Mouse (Mus musculus): ENCODE results near the gene Irf2. TPM values are rescaled to one million over a fixed set of nuclear protein-coding genes. Genes with fewer than 3 reads are reported as not detected.

The Irf2 gene
- polyA plus RNA-seq, 1 experiment from 2014 or later = 9.6 TPM

DNA sequence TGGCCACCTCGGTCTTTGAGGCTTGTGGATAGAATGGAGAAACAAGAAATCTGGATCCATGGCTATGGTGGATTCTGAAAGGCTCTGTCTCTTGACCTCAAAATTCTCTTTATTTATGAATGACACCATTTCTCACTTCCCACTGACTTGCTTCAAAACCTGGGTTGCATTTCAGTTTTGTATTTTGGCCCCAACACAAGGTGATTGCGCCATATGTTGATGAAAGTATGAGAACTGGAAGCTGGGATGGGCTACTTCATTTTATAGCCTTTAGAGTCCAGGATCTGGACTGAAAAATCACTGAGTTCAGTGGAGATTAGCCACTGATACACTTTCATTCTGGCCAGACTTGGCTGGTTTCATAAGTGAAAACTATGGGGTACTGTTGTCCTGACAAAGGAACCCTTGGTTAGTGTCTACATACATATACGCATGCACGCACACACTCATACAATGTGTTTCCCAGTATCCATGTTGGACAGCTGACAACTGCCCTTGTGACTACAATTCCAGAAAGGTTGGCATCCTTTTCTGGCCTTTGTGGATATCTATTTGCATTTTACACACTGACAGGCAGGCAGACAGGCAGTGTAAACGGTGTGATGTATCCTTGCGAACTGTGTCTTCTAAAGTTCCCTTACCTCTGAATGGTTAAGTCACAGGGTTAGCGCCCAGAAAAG lies 89.3 kb downstream of the Irf2 start:
- Histone ChIP-seq H3K27me3 (no peaks in the 10 kb centered on the region), H3K4me3 (no peak overlapping the region), H3K9me3 (no peaks in the 10 kb centered on the region), H3K4me1 (peaks cover 4% of the 10 kb centered on the region; the same call in 1 of the 2 replicates), H3K27ac (replicated peaks) (no peak overlapping the region), H3K9ac (replicated peaks) (no peak overlapping the region), H3K36me3 (no peaks in the 10 kb centered on the region), H3K4me2 (replicated peaks) (no peak overlapping the region)
- 79% methylated on average over 7 of the region's 7 CpGs for WGBS
- no peak for ATAC-seq (replicated peaks)

DNA sequence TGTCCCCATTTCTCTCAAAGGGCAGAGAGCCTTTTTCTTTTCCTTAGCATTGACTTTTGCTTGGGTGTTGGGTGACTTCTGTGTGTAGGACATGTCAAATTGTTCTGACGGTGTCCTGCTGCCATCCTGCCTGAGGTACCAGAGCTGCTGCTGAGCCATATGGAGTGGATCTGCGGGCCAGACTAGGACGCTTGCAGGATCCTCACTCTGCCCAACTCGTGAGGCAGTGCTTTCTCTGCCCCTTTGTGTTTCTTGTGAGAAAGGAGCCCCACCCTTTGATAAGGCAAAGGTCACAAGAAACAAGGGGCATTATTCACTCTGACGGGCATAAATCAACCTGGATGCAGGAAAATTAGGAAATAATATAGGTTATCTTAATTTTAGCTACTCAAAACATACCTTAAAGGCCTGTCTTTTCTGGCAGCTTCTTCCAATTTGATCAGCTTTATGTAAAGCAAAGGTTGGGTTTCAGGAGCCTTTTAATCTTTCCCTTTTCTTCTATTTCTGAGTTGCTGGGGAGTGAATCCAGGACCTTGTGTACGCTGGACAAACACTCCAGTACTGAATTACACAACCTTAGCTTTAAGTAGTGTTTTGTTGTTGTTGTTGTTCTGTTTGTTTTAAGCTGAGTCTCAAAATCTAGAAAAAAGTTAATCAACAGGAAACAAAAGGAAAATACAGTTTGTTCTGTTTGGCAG lies 90.0 kb downstream of the Irf2 start:
- no peak overlapping the region for H3K4me2 ChIP-seq (replicated peaks)
- peaks cover 4% of the 10 kb centered on the region; the same call in 1 of the 2 replicates for H3K4me1 ChIP-seq
- H3K9me3 ChIP-seq = no peaks in the 10 kb centered on the region
- H3K27me3 ChIP-seq = no peaks in the 10 kb centered on the region
- no peak for ATAC-seq (replicated peaks)
- H3K4me3 ChIP-seq = no peak overlapping the region
- WGBS = 71% methylated on average over 6 of the region's 6 CpGs
- no peaks in the 10 kb centered on the region for H3K36me3 ChIP-seq
- no peak overlapping the region for H3K27ac ChIP-seq (replicated peaks)
- no peak overlapping the region for H3K9ac ChIP-seq (replicated peaks)

DNA sequence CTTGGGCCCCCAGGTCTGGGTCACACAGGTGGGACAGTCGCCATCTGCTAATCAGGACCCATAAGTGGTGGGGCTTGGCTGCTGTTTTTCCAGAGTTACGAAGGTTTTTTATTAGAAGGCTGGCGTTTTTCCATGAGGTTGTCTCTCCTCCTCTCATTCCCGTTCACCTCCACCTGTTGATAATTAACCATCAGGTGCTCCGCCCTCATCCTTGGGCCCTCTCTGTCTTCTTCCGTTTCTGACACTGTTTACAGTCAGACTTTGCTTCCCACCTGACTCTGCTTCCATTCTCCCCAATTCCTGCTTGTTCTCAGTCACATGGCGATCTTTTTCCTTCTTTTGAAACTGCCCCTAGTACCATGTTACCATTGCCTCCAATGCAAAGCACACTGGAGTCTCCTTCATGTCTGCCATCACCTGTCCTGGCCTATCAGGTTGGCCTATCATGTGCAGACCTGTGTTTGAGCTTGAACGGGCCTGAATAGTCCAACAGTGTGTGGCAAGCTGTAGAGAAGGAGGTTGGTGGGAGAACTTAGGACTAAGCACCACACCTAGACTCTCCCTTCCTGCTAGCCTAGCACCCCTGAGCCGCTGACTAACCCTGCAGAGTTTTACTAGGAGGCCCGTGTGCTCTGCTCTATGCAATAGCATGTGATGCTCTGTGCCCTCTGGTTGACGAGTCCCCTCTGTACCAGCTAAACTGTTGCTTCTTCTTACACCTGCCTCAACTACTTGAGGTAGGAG lies 90.8 kb downstream of the Irf2 start:
- H3K27ac ChIP-seq (replicated peaks) = no peak overlapping the region
- no peak overlapping the region for H3K4me3 ChIP-seq
- no peaks in the 10 kb centered on the region for H3K27me3 ChIP-seq
- no peaks in the 10 kb centered on the region for H3K36me3 ChIP-seq
- no peak overlapping the region for H3K9ac ChIP-seq (replicated peaks)
- no peak overlapping the region for H3K4me2 ChIP-seq (replicated peaks)
- WGBS = 89% methylated on average over 11 of the region's 11 CpGs
- H3K4me1 ChIP-seq = peaks cover 4% of the 10 kb centered on the region; the same call in 1 of the 2 replicates
- H3K9me3 ChIP-seq = no peaks in the 10 kb centered on the region
- no peak for ATAC-seq (replicated peaks)

DNA sequence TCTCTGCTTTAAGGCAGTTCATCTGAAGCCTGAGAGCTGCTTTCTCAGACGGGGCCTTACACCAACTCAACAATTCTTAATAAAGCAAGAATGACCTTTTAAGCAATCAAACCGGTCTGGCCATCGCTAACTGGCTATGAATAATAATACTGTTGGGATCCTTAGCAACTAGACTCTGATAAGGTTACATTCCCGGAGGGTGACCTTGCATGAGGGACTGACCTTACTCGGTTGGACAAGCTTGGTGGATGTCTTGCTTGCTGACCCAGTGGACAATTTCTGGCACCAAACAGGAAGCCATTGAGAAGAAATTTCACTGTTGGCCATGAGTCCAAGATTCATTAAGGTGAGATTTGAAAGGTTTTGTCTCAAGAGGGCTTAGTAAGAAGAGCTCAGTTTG lies 92.4 kb downstream of the Irf2 start:
- Histone ChIP-seq H3K27ac (replicated peaks) (no peak overlapping the region), H3K4me2 (replicated peaks) (no peak overlapping the region), H3K9me3 (no peaks in the 10 kb centered on the region), H3K27me3 (no peaks in the 10 kb centered on the region), H3K9ac (replicated peaks) (no peak overlapping the region), H3K4me3 (no peak overlapping the region), H3K4me1 (peaks cover 4% of the 10 kb centered on the region; the same call in 1 of the 2 replicates), H3K36me3 (no peaks in the 10 kb centered on the region)
- WGBS = 90% methylated on average over 5 of the region's 5 CpGs
- no peak for ATAC-seq (replicated peaks)

DNA sequence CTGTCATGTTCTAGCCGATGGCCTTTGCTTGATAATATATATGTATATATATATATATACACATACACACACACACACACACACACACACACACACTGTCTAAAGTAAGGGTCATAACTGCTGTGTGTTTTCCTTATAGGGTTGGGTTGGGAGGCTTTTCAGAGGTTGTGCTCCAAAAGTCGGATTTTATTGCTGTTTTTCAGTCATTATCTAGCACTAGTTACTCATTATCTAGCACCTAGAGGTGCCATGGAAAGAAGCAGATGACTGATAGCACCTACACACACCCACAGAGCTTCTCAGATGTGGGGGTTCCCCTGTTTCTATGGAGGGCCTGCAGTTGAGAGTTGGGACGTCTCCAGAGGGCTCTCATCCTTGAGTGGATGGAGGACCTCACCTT lies 92.9 kb downstream of the Irf2 start:
- Histone ChIP-seq H3K36me3 (no peaks in the 10 kb centered on the region), H3K27me3 (no peaks in the 10 kb centered on the region), H3K4me3 (no peak overlapping the region), H3K4me1 (peaks cover 4% of the 10 kb centered on the region; the same call in 1 of the 2 replicates), H3K9ac (replicated peaks) (no peak overlapping the region), H3K27ac (replicated peaks) (no peak overlapping the region), H3K9me3 (no peaks in the 10 kb centered on the region), H3K4me2 (replicated peaks) (no peak overlapping the region)
- ATAC-seq (replicated peaks) = no peak
- WGBS = 86% methylated on average over 3 of the region's 3 CpGs

DNA sequence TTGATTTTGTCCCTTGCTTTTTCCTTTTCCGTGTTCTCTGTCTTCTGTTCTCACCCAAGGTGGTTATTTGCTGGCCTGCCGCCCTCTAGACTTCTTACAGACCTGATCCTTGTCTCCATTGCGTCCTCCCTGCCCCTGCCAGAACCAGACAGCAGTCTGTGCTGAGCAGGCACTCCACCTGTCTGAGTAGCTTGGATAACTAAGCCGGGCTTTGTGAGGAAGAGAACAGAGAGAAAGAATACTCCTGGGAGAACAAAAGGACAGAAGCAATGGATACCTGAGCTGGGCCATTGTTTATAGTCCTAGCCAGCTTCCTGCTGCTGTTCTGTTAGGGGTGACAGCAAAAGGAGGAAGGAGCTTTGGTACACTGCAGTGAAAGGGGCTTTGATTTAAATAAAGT lies 94.2 kb downstream of the Irf2 start:
- Histone ChIP-seq H3K4me3 (no peak overlapping the region), H3K27ac (replicated peaks) (no peak overlapping the region), H3K4me2 (replicated peaks) (no peak overlapping the region), H3K27me3 (no peaks in the 10 kb centered on the region), H3K4me1 (peaks cover 4% of the 10 kb centered on the region; the same call in 1 of the 2 replicates), H3K36me3 (no peaks in the 10 kb centered on the region), H3K9me3 (no peaks in the 10 kb centered on the region), H3K9ac (replicated peaks) (no peak overlapping the region)
- 44% methylated on average over 4 of the region's 4 CpGs for WGBS
- ATAC-seq (replicated peaks) = no peak

DNA sequence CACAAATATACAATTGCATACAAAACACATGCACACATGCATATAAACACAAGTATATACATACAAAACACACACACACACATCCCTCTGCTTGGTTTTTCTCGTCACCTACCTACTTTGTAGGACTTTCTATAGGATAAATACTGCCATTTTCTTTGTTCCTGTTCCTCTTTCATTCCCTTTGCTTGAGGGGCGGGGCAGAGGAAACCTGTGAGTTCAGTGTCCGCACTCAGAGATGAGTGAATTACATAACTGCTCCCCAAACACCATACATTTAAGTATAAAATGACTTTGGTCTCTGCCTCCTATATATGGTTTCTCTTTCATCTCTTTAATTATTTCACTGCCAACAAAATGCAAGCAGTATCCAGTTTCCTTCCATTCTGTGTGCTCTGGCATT lies 94.9 kb downstream of the Irf2 start:
- Histone ChIP-seq H3K4me1 (no peaks in the 10 kb centered on the region), H3K27ac (replicated peaks) (no peak overlapping the region), H3K9me3 (no peaks in the 10 kb centered on the region), H3K4me2 (replicated peaks) (no peak overlapping the region), H3K27me3 (no peaks in the 10 kb centered on the region), H3K9ac (replicated peaks) (no peak overlapping the region), H3K36me3 (no peaks in the 10 kb centered on the region), H3K4me3 (no peak overlapping the region)
- no peak for ATAC-seq (replicated peaks)
- WGBS = 88% methylated on average over 3 of the region's 3 CpGs

DNA sequence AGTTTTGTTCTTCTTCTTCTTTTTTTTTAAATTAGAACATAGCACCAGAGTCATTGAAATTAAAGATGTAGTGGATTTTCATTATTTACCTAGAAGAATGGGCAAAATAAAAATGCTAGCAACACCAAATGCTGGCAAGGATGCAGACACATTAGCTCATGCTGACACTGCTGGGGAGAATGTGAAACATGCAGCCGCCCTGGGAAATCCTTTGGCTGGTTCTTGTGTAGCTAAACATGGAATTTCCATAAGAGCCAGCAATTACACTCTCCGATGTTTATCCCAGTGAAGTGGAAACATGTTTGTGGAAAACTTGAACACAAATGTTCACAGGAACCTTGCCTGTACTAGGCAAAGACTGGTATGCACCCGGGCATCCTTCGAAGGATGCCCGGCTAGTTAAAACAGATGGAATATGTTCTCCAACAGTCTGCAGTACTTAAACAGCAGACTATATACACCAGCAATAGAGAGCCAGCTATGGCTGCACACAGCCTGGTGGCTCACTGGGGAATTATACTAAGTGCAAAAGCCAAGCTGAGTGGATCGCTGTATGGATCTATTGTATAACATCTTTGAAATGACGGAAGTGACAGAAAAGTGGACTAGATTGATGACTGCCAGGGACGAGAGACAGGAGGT lies 96.6 kb downstream of the Irf2 start:
- Histone ChIP-seq H3K9me3 (no peaks in the 10 kb centered on the region), H3K27me3 (no peaks in the 10 kb centered on the region), H3K27ac (replicated peaks) (no peak overlapping the region), H3K4me3 (no peak overlapping the region), H3K9ac (replicated peaks) (no peak overlapping the region), H3K4me1 (no peaks in the 10 kb centered on the region), H3K4me2 (replicated peaks) (no peak overlapping the region), H3K36me3 (no peaks in the 10 kb centered on the region)
- WGBS = 65% methylated on average over 8 of the region's 8 CpGs
- no peak; the same call in 1 of the 2 replicates for ATAC-seq (replicated peaks)

DNA sequence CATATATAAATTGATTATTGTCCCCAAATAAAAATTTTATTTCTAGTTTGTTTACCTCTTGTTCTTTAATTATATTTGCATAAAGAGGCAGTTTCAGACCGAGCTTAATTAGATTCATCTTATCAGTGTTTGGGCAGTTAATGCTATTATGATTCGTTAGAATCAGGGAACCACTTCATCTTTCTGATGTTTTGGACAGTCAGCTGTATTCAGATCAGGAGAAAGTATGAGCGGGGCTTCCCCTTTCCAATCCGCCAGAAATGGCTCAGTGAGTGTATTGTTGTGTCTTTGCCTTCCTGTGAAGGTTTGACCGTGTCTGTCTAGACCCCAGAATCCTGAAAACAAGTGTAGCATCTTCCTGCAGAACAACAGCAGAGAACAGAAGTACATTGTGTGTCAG lies 97.4 kb downstream of the Irf2 start:
- Histone ChIP-seq H3K4me2 (replicated peaks) (no peak overlapping the region), H3K36me3 (no peaks in the 10 kb centered on the region), H3K27me3 (no peaks in the 10 kb centered on the region), H3K4me1 (no peaks in the 10 kb centered on the region), H3K4me3 (no peak overlapping the region), H3K9me3 (no peaks in the 10 kb centered on the region), H3K9ac (replicated peaks) (no peak overlapping the region), H3K27ac (replicated peaks) (no peak overlapping the region)
- ATAC-seq (replicated peaks) = no peak
- WGBS = 78% methylated on average over 5 of the region's 5 CpGs

DNA sequence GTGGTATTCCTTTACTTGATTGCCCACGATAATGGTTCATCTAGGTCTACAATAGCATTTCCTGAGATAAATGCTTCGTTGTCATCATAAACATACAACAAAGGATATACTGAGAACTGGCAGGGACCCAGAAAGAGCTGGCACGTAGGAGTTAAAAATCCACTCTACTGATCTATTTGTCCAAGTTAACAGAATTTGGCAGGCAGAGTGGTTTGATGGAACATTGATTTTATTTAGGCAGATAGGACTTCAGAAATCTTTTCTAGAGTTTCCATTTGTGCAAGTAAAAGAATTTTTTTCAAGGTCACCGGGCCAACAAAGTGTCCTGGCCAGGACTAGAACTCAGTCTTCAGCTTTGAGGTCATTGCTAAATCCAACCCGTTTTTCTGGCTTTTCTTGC lies 98.5 kb downstream of the Irf2 start:
- ATAC-seq (replicated peaks) = no peak
- Histone ChIP-seq H3K36me3 (no peaks in the 10 kb centered on the region), H3K27ac (replicated peaks) (no peak overlapping the region), H3K27me3 (no peaks in the 10 kb centered on the region), H3K4me1 (no peaks in the 10 kb centered on the region), H3K9ac (replicated peaks) (no peak overlapping the region), H3K4me3 (no peak overlapping the region), H3K4me2 (replicated peaks) (no peak overlapping the region), H3K9me3 (no peaks in the 10 kb centered on the region)
- WGBS = 80% methylated on average over 5 of the region's 5 CpGs

DNA sequence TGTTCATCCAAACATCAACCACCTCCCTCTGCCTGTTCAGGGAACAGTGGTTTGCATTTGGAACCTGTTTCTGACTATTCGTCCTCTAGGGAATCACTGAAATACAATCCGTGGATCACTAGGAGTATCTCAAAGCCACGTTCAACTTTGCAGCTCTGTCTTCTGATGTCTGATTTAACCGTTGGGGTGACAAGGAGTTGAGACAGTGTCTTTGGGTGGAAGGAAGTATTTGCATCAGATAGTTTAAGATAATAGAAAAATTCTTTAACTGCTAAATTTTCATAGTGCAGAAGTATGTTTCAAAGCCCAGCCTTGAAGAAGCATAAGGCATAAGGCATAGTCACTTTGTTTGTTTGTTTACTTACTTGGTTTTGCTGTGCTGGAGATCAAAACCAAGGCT lies 100.9 kb downstream of the Irf2 start:
- H3K27ac ChIP-seq (replicated peaks) = no peak overlapping the region
- no peak for ATAC-seq (replicated peaks)
- no peak overlapping the region for H3K4me2 ChIP-seq (replicated peaks)
- H3K36me3 ChIP-seq = no peaks in the 10 kb centered on the region
- no peak overlapping the region for H3K4me3 ChIP-seq
- H3K9ac ChIP-seq (replicated peaks) = no peak overlapping the region
- H3K27me3 ChIP-seq = no peaks in the 10 kb centered on the region
- no peaks in the 10 kb centered on the region for H3K4me1 ChIP-seq
- WGBS = 86% methylated on average over 4 of the region's 4 CpGs
- no peaks in the 10 kb centered on the region for H3K9me3 ChIP-seq

DNA sequence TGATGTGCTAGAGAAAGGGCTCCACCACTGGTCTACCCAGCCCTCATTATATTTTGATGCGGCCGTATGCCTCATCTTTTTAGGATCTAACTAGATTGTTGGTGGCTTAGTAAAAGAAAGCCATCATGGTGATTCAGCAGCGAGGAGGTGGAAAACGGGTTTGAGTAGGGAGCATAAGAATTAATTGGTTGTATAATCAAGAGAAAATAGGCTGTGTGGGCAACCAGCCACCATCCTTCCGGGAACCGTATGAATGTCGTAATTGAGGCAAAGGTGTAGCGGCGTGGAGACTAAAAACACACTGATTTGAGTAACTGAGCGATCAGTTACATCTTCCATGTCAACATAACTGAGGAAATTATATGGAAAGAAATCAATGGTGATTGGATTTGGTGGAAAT lies 101.3 kb downstream of the Irf2 start:
- Histone ChIP-seq H3K27ac (replicated peaks) (no peak overlapping the region), H3K9ac (replicated peaks) (no peak overlapping the region), H3K4me3 (no peak overlapping the region), H3K9me3 (no peaks in the 10 kb centered on the region), H3K4me2 (replicated peaks) (no peak overlapping the region), H3K4me1 (no peaks in the 10 kb centered on the region), H3K27me3 (no peaks in the 10 kb centered on the region), H3K36me3 (no peaks in the 10 kb centered on the region)
- ATAC-seq (replicated peaks) = no peak
- WGBS = 55% methylated on average over 10 of the region's 10 CpGs

Measured in forebrain, embryonic 15.5 days (tissue).